Mouse (Mus musculus) MEL (cell line): ENCODE data around the gene Abcd1. TPM values are rescaled to one million over a fixed set of nuclear protein-coding genes. Genes with fewer than 3 reads are reported as not detected.

Source experiments
- DNase-seq: peaks from one replicate; pipeline ENCODE4 v3.0.0; 2011; ENCODE audit warnings: low read depth, low spot score
- H3K27ac ChIP-seq: 2 replicates; pipeline ENCODE4 v1.5.1; 2012; ENCODE audit warnings: low read depth, mild to moderate bottlenecking, control low read depth, low read length, moderate library complexity; ENCODE audit not compliant: control insufficient read depth
- H3K27me3 ChIP-seq, 2 experiments: fragments of 150-350 bp in 1 of 2; sonication (generic) in 1 of 2; 2 replicates each; pipeline ENCODE4 v1.6.1; 2012; ENCODE audit warnings: low read length in 2 of 2, mild to moderate bottlenecking in 2 of 2, improper control_type of control experiment in 1 of 2, moderate library complexity in 1 of 2; ENCODE audit not compliant: insufficient read depth in 2 of 2, control insufficient read depth in 1 of 2
- H3K36me3 ChIP-seq, 2 experiments: 2 replicates each; pipeline ENCODE4 v1.6.1; 2012 to 2014; ENCODE audit warnings: low read length in 2 of 2, improper control_type of control experiment in 1 of 2, inconsistent platforms in 1 of 2, mild to moderate bottlenecking in 1 of 2; ENCODE audit not compliant: insufficient read depth in 2 of 2, control insufficient read depth in 1 of 2
- H3K4me1 ChIP-seq, 2 experiments: fragments of 150-350 bp in 1 of 2; sonication (generic) in 1 of 2; 2 replicates each; pipeline ENCODE4 v1.6.1; 2012; ENCODE audit warnings: low read length in 2 of 2, improper control_type of control experiment in 1 of 2, mild to moderate bottlenecking in 1 of 2; ENCODE audit not compliant: insufficient read depth in 2 of 2, control insufficient read depth in 1 of 2
- H3K4me3 ChIP-seq, 2 experiments: fragments of 150-350 bp in 1 of 2; sonication (generic) in 1 of 2; 2 replicates each; pipeline ENCODE4 v1.5.1; 2012; ENCODE audit warnings: low read depth in 2 of 2, low read length in 2 of 2, mild to moderate bottlenecking in 2 of 2, moderate library complexity in 2 of 2, control low read depth in 1 of 2, improper control_type of control experiment in 1 of 2; ENCODE audit not compliant: control insufficient read depth in 1 of 2, insufficient read depth in 1 of 2
- H3K79me2 ChIP-seq: 2 replicates; pipeline ENCODE4 v1.6.1; 2012; ENCODE audit warnings: mild to moderate bottlenecking, low read length, moderate library complexity; ENCODE audit not compliant: control insufficient read depth, poor library complexity, insufficient read depth
- H3K9ac ChIP-seq: 2 replicates; pipeline ENCODE4 v1.6.1; 2012; ENCODE audit warnings: low read depth, mild to moderate bottlenecking, control low read depth, low read length, moderate library complexity; ENCODE audit not compliant: control insufficient read depth, poor library complexity, severe bottlenecking
- H3K9me3 ChIP-seq: fragments of 150-350 bp; sonication (generic); replicated peaks from 2 replicates; pipeline ENCODE4 v1.6.1; 2012; ENCODE audit warnings: mild to moderate bottlenecking, low read length, improper control_type of control experiment, moderate library complexity; ENCODE audit not compliant: insufficient read depth
- BHLHE40 ChIP-seq: IDR thresholded peaks from 2 replicates; pipeline ENCODE4 v1.6.1; 2012; ENCODE audit warnings: low read depth, mild to moderate bottlenecking, inconsistent platforms, low read length, improper control_type of control experiment, borderline replicate concordance
- CHD2 ChIP-seq: IDR thresholded peaks from 2 replicates; pipeline ENCODE4 v1.6.1; 2011; ENCODE audit warnings: low read length, improper control_type of control experiment
- CTCF ChIP-seq, 3 experiments: IDR thresholded peaks in 2 of 3; conservative IDR thresholded peaks in 1 of 3; 2 replicates each; pipeline ENCODE4 v1.5.1; 2011 to 2012; ENCODE audit warnings: low read length in 3 of 3, low read depth in 2 of 3, mild to moderate bottlenecking in 2 of 3, improper control_type of control experiment in 1 of 3, inconsistent platforms in 1 of 3, mixed read lengths in 1 of 3, moderate library complexity in 1 of 3; ENCODE audit not compliant: control insufficient read depth in 1 of 3, insufficient read depth in 1 of 3, poor library complexity in 1 of 3, severe bottlenecking in 1 of 3
- E2F4 ChIP-seq: IDR thresholded peaks from 2 replicates; pipeline ENCODE4 v1.6.1; 2011; ENCODE audit warnings: low read depth, low read length, improper control_type of control experiment, borderline replicate concordance
- ELF1 ChIP-seq: IDR thresholded peaks from 2 replicates; pipeline ENCODE4 v1.6.1; 2014; ENCODE audit warnings: low read depth, mild to moderate bottlenecking, inconsistent platforms, low read length, improper control_type of control experiment, moderate library complexity
- EP300 ChIP-seq, 2 experiments: IDR thresholded peaks; 2 replicates each; pipeline ENCODE4 v1.6.1; 2011; ENCODE audit warnings: improper control_type of control experiment in 2 of 2, low read length in 2 of 2, low read depth in 1 of 2, mild to moderate bottlenecking in 1 of 2
- GATA1 ChIP-seq: IDR thresholded peaks from 2 replicates; pipeline ENCODE4 v1.6.1; 2011; ENCODE audit warnings: low read depth, low read length, improper control_type of control experiment
- HCFC1 ChIP-seq: IDR thresholded peaks from 2 replicates; pipeline ENCODE4 v1.6.1; 2012; ENCODE audit warnings: low read depth, mild to moderate bottlenecking, inconsistent platforms, low read length, improper control_type of control experiment, moderate library complexity
- KAT2A ChIP-seq: conservative IDR thresholded peaks from 2 replicates; pipeline ENCODE4 v1.6.1; 2012; ENCODE audit warnings: low read depth, low read length, improper control_type of control experiment, inconsistent platforms
- MAFK ChIP-seq: IDR thresholded peaks from 2 replicates; pipeline ENCODE4 v1.6.1; 2011; ENCODE audit warnings: low read depth, mild to moderate bottlenecking, low read length, improper control_type of control experiment, borderline replicate concordance
- MAZ ChIP-seq: IDR thresholded peaks from 2 replicates; pipeline ENCODE4 v1.6.1; 2012; ENCODE audit warnings: low read depth, mild to moderate bottlenecking, inconsistent platforms, low read length, improper control_type of control experiment
- MXI1 ChIP-seq: IDR thresholded peaks from 2 replicates; pipeline ENCODE4 v1.6.1; 2011; ENCODE audit warnings: mild to moderate bottlenecking, low read depth, low read length, improper control_type of control experiment
- MYB ChIP-seq: IDR thresholded peaks from 2 replicates; pipeline ENCODE4 v1.6.1; 2011; ENCODE audit warnings: mild to moderate bottlenecking, low read depth, low read length, improper control_type of control experiment
- MYC ChIP-seq: IDR thresholded peaks from 2 replicates; pipeline ENCODE4 v1.6.1; 2011; ENCODE audit warnings: low read depth, mild to moderate bottlenecking, low read length, improper control_type of control experiment, moderate library complexity
- NELFE ChIP-seq: IDR thresholded peaks from 2 replicates; pipeline ENCODE4 v1.6.1; 2011; ENCODE audit warnings: low read depth, low read length, improper control_type of control experiment
- NRF1 ChIP-seq: IDR thresholded peaks from 2 replicates; pipeline ENCODE4 v1.6.1; 2014; ENCODE audit warnings: low read depth, mild to moderate bottlenecking, inconsistent platforms, low read length, improper control_type of control experiment, moderate library complexity; ENCODE audit not compliant: poor library complexity, insufficient read depth, severe bottlenecking
- POLR2AphosphoS2 ChIP-seq: IDR thresholded peaks from 2 replicates; pipeline ENCODE4 v1.6.1; 2011; ENCODE audit warnings: low read length, improper control_type of control experiment
- RAD21 ChIP-seq: IDR thresholded peaks from 2 replicates; pipeline ENCODE4 v1.6.1; 2011; ENCODE audit warnings: mild to moderate bottlenecking, low read depth, low read length, improper control_type of control experiment
- SIN3A ChIP-seq: IDR thresholded peaks from 2 replicates; pipeline ENCODE4 v1.6.1; 2012; ENCODE audit warnings: low read length, improper control_type of control experiment, inconsistent platforms
- SMC3 ChIP-seq: IDR thresholded peaks from 2 replicates; pipeline ENCODE4 v1.6.1; 2011; ENCODE audit warnings: low read depth, low read length, improper control_type of control experiment
- TAL1 ChIP-seq: IDR thresholded peaks from 2 replicates; pipeline ENCODE4 v1.6.1; 2012; ENCODE audit warnings: mild to moderate bottlenecking, inconsistent platforms, low read length, moderate library complexity, mixed read lengths
- TBP ChIP-seq: IDR thresholded peaks from 2 replicates; pipeline ENCODE4 v1.8.0; 2011; ENCODE audit warnings: low read depth, low read length, improper control_type of control experiment
- UBTF ChIP-seq: IDR thresholded peaks from 2 replicates; pipeline ENCODE4 v1.6.1; 2012; ENCODE audit warnings: low read depth, mild to moderate bottlenecking, inconsistent platforms, low read length, improper control_type of control experiment, moderate library complexity, borderline replicate concordance; ENCODE audit not compliant: insufficient read depth
- USF2 ChIP-seq, 2 experiments: IDR thresholded peaks; 2 replicates each; pipeline ENCODE4 v1.6.1; 2011 to 2012; ENCODE audit warnings: improper control_type of control experiment in 2 of 2, low read length in 2 of 2, borderline replicate concordance in 1 of 2, inconsistent platforms in 1 of 2, low read depth in 1 of 2, mild to moderate bottlenecking in 1 of 2; ENCODE audit not compliant: insufficient read depth in 1 of 2
- ZC3H11A ChIP-seq: IDR thresholded peaks from 2 replicates; pipeline ENCODE4 v1.6.1; 2012; ENCODE audit warnings: low read depth, mild to moderate bottlenecking, inconsistent platforms, low read length, improper control_type of control experiment
- polyA plus RNA-seq, 2 experiments: library from polyadenylated mRNA; stranded (reverse) in 1 of 2; unstranded in 1 of 2; fragments of >175 nt in 1 of 2; fragments of >200 nt in 1 of 2; gene quantifications; 2 replicates each; pipeline versions ENCODE4 v1.2.1 to v1.2.4; 2012; ENCODE audit warnings: low replicate concordance in 2 of 2, low read depth in 1 of 2; ENCODE audit not compliant: insufficient read length in 2 of 2, insufficient read depth in 1 of 2, missing spikeins in 1 of 2
- total RNA-seq: library from RNA; depleted of rRNA; stranded (reverse); fragments of 300-350 nt; gene quantifications from 2 replicates; pipeline ENCODE4 v1.2.3, GENCODE M21; 2012

The Abcd1 gene
- total and polyA plus RNA-seq, 3 experiments = 4.8 to 17.3 TPM; not detected in 1

GRCm38 (mm10) chrX:73748977-73749376 lies 32.6 kb downstream of the Abcd1 start:
- Histone ChIP-seq H3K4me1 (no peaks in the 10 kb centered on the region), H3K36me3 (no peaks in the 10 kb centered on the region), H3K79me2 (no peaks in the 10 kb centered on the region), H3K27ac (no peak overlapping the region), H3K9me3 (no peaks in the 10 kb centered on the region), H3K9ac (no peak overlapping the region), H3K27me3 (no peaks in the 10 kb centered on the region), H3K4me3 (no peak overlapping the region)
- TF ChIP-seq SMC3 (peak; percentile 37), CTCF (IDR thresholded peaks at IDR 0.05 in 2 of 3, conservative IDR thresholded peaks at IDR 0.05 in 1 of 3; ENCODE audit: control insufficient read depth in 1 of 3, insufficient read depth in 1 of 3, low read depth in 2 of 3, low read length in 3 of 3, poor library complexity in 1 of 3, severe bottlenecking in 1 of 3) (peak in 1 of 3 experiments; percentile 36; a peak in 2 of 6 replicates), RAD21 (peak; percentile 40), CHD2 (no peak), EP300 (IDR thresholded peaks at IDR 0.05; ENCODE audit: low read depth in 1 of 2, low read length in 2 of 2) (no peak), UBTF (no peak), KAT2A (no peak), ELF1 (no peak)
- DNase-seq = peak; percentile 30

DNA sequence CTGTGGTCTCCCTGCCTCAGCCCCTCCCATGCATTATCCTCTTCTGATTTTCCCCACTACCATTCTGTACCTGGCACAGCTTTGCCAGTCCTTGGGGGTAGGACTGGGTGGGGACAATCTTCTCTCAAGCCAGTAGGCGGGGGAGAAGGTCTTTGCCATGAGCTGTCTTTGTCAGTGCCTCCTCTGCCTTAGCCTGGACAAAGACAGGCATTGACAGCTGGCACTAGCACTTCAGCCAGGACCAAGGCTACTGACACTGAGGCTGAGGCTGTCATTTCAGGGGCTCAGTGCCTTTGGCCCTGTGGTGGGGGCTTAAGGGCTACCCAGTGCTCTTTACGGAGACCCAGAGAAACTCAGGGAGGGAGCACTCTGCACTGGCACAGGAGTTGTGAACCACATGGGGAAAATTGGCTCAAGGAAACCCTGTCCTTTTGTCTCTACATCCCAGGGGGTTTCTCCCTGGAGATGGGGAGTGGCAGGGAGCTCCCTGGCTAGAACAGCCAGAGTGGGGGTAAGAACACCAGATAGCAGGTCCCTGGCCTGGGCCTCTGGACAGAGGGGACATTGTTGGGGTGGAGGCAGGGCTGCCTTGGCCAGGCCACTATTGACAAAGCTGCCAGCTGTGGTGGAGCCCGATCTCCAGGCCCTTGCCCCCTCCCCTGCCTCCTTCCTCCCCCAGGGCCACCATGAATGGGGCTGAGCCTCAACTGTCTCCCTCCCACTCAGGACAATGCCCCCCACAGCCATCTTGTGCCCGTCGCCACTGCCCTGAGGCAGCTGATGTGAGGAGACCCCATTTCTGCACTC lies 40.1 kb downstream of the Abcd1 start, which contains the start of gene Plxnb3:
TSS of gene Plxnb3 (plus strand) at position 757 of the 807 bp plus-strand sequence.
- H3K4me3 ChIP-seq = no peak within 1 kb of the TSS
- H3K27ac ChIP-seq = peak within 1 kb of the TSS; percentile 24; the same call in 1 of the 2 replicates
- H3K4me1 ChIP-seq = peaks cover 0 to 19% of the 10 kb centered on the region in 2 experiments; a peak in 2 of 4 replicates
- DNase-seq = no peak
- H3K36me3 ChIP-seq = peaks cover 0 to 11% of the 10 kb centered on the region in 2 experiments; a peak in 2 of 4 replicates
- no peak within 1 kb of the TSS for H3K9ac ChIP-seq
- H3K27me3 ChIP-seq = no peaks in the 10 kb centered on the region
- no peaks in the 10 kb centered on the region for H3K9me3 ChIP-seq
- H3K79me2 ChIP-seq = no peaks in the 10 kb centered on the region
- TF ChIP-seq GATA1 (no peak), MYB (no peak), POLR2AphosphoS2 (no peak), USF2 (IDR thresholded peaks at IDR 0.05; ENCODE audit: borderline replicate concordance in 1 of 2, insufficient read depth in 1 of 2, low read depth in 1 of 2, low read length in 2 of 2) (no peak), MAFK (no peak), TBP (no peak), MAZ (no peak), E2F4 (no peak), ZC3H11A (no peak), NRF1 (no peak), MXI1 (no peak), KAT2A (no peak), TAL1 (no peak), HCFC1 (no peak), MYC (no peak), UBTF (no peak), NELFE (no peak), BHLHE40 (no peak), SIN3A (no peak)
